Mouse (Mus musculus): ENCODE measurements around the gene Traf3ip3. TPM values are rescaled to one million over a fixed set of nuclear protein-coding genes. Genes with fewer than 3 reads are reported as not detected.

Traf3ip3 gene
- polyA plus RNA-seq, 1 experiment from 2014 or later = 1.2 TPM

DNA sequence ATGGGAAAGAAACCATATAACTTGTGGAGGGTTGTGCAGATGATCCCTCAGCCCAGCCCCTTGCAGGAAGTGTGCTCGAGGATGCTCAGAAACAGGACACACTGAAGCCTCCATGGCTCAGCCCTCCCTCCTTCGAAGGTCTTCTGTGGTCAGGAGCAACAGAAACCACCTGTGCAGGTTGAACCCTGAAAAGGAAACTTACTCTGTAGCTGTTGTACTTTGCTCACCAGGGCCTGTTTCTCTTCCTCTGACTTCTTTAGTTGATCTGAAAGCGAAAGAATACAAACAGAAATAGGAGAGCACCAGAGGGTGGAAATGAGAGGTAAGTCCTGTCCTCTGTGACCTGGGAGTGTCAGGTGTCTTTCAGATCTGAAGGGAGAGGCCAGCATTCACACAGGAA is 20.4 kb downstream of the Traf3ip3 start:
- 84% methylated on average over 3 of the region's 3 CpGs for WGBS
- H3K4me3 ChIP-seq (ENCODE audit: low read depth, low read length) = no peak overlapping the region
- H3K9ac ChIP-seq (ENCODE audit: low read length) = no peak overlapping the region
- H3K36me3 ChIP-seq (ENCODE audit: control insufficient read depth, insufficient read depth, low read length) = no peaks in the 10 kb centered on the region
- no peaks in the 10 kb centered on the region for H3K9me3 ChIP-seq (ENCODE audit: control insufficient read depth, low read length)
- H3K27me3 ChIP-seq (ENCODE audit: control insufficient read depth, insufficient read depth, low read length) = no peaks in the 10 kb centered on the region
- no peaks in the 10 kb centered on the region for H3K4me1 ChIP-seq (ENCODE audit: control insufficient read depth, insufficient read depth, low read length)
- H3K4me2 ChIP-seq (ENCODE audit: low read depth, severe bottlenecking) = no peak overlapping the region
- no peak overlapping the region for H3K27ac ChIP-seq (replicated peaks; ENCODE audit: low read depth, low read length)
- DNase-seq (ENCODE audit: low spot score) (no peak), ATAC-seq (ENCODE audit: insufficient number of reproducible peaks, low FRiP score, low TSS enrichment, low read depth) (no peak)

DNA sequence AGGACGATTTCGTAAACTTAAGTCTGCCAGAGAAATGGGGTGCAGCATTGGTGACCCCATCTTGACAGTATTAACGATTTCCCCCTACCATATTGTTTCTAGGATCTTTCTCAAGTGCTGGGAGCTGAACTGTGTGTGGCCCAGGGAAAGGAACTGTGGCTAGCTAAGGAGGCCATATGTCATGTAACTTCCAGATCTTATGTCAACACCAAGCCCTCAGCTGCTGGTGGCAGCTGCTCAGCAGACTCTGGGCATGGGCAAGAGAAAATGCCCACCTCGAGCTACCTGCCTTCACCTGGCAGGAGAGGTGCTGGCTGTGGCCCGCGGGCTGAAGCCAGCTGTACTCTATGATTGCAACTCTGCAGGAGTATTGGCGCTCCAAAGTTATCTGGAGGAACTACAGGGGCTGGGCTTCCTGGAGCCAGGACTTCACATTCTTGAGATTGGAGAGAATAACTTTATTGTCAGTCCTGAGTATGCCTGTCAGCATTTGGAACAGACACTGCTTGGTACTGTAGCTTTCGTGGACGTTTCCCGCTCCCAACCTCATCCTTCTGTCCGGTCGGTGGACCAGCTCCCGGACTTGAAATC is 27.3 kb downstream of the Traf3ip3 start:
- 90% methylated on average over 13 of the region's 13 CpGs for WGBS
- no peaks in the 10 kb centered on the region for H3K27me3 ChIP-seq (ENCODE audit: control insufficient read depth, insufficient read depth, low read length)
- DNase-seq (ENCODE audit: low spot score) (no peak), ATAC-seq (ENCODE audit: insufficient number of reproducible peaks, low FRiP score, low TSS enrichment, low read depth) (no peak)
- H3K27ac ChIP-seq (replicated peaks; ENCODE audit: low read depth, low read length) = no peak overlapping the region; the same call in 1 of the 2 replicates
- H3K9ac ChIP-seq (ENCODE audit: low read length) = no peak overlapping the region
- no peaks in the 10 kb centered on the region for H3K9me3 ChIP-seq (ENCODE audit: control insufficient read depth, low read length)
- H3K36me3 ChIP-seq (ENCODE audit: control insufficient read depth, insufficient read depth, low read length) = no peaks in the 10 kb centered on the region
- H3K4me1 ChIP-seq (ENCODE audit: control insufficient read depth, insufficient read depth, low read length) = peaks cover 10% of the 10 kb centered on the region; the same call in 1 of the 2 replicates
- H3K4me2 ChIP-seq (ENCODE audit: low read depth, severe bottlenecking) = peak overlapping the region; percentile 53
- H3K4me3 ChIP-seq (ENCODE audit: low read depth, low read length) = peak overlapping the region; percentile 75

DNA sequence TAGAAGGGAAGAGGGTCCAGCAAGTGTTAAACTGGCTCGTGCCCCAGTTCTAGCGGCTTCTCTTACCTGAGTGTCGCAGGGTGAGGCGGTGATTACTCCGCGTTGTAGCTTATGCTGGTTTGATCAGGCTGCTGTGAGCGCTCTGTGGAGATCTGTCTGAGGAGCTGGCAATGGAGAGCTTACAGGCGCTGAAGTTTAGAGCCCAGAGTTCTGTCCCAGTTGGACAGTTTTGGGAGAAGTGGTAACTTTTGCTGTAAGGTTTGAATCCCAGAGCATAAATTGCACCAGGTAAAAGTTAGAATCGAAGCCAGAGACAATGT is 27.7 kb downstream of the Traf3ip3 start:
- H3K9me3 ChIP-seq (ENCODE audit: control insufficient read depth, low read length) = no peaks in the 10 kb centered on the region
- peak overlapping the region; percentile 70; the same call in 1 of the 2 replicates for H3K27ac ChIP-seq (replicated peaks; ENCODE audit: low read depth, low read length)
- no peaks in the 10 kb centered on the region for H3K27me3 ChIP-seq (ENCODE audit: control insufficient read depth, insufficient read depth, low read length)
- ATAC-seq (ENCODE audit: insufficient number of reproducible peaks, low FRiP score, low TSS enrichment, low read depth) (no peak; the same call in 1 of the 2 replicates), DNase-seq (ENCODE audit: low spot score) (no peak)
- H3K36me3 ChIP-seq (ENCODE audit: control insufficient read depth, insufficient read depth, low read length) = no peaks in the 10 kb centered on the region
- H3K4me2 ChIP-seq (ENCODE audit: low read depth, severe bottlenecking) = peak overlapping the region; percentile 53
- H3K9ac ChIP-seq (ENCODE audit: low read length) = peak overlapping the region; percentile 68
- 19% methylated on average over 9 of the region's 9 CpGs for WGBS
- peak overlapping the region; percentile 75 for H3K4me3 ChIP-seq (ENCODE audit: low read depth, low read length)
- H3K4me1 ChIP-seq (ENCODE audit: control insufficient read depth, insufficient read depth, low read length) = peaks cover 10% of the 10 kb centered on the region; the same call in 1 of the 2 replicates

DNA sequence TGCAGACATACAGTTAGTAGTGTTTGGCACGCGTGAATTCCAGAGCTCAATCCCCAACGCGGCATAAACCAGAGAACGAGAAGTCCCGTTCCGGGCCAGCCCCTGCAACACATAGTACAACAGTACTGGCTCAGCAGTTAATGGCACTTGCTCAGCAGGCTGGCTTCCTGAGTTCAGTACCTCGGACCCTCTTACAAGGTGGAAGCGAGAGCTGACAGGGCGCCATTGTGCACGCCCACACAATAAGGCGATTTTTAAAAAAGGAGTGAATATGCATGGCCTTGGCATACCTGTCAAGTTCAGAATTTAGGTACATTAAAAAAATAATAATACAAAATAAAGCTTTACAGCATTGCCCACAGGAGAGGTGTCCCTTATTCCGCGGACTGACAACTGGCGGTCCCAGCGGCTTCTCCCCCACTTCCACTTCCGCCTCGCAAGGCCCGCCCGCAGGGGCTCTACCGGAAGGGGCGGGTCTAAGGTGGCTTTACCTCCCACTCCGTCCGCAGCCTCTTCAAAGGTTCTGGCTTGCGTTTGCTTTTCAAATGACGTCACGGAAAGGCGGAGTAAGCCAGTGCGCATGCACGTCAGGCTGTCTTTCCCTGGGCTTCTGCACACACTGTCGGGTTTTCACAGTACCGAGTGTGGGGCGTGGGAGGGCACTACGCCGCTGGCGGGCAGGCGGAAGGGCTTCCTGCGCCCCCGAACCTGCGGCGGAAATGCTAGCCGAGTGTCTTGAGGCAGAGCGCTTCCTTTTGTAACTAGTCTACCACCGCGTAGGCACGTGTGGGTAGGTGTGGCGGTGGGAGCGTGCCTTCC is 28.3 kb downstream of the Traf3ip3 start:
- DNase-seq (ENCODE audit: low spot score) (peak; percentile 96), ATAC-seq (ENCODE audit: insufficient number of reproducible peaks, low FRiP score, low TSS enrichment, low read depth) (peak; percentile 99)
- under 1% methylated on average over 48 of the region's 48 CpGs for WGBS
- Histone ChIP-seq H3K9ac (ENCODE audit: low read length) (peak overlapping the region; percentile 68), H3K9me3 (ENCODE audit: control insufficient read depth, low read length) (no peaks in the 10 kb centered on the region), H3K4me3 (ENCODE audit: low read depth, low read length) (peak overlapping the region; percentile 75), H3K36me3 (ENCODE audit: control insufficient read depth, insufficient read depth, low read length) (no peaks in the 10 kb centered on the region), H3K27me3 (ENCODE audit: control insufficient read depth, insufficient read depth, low read length) (no peaks in the 10 kb centered on the region), H3K4me2 (ENCODE audit: low read depth, severe bottlenecking) (peak overlapping the region; percentile 53), H3K27ac (replicated peaks; ENCODE audit: low read depth, low read length) (peak overlapping the region; percentile 70; the same call in 1 of the 2 replicates), H3K4me1 (ENCODE audit: control insufficient read depth, insufficient read depth, low read length) (peaks cover 10% of the 10 kb centered on the region; the same call in 1 of the 2 replicates)

DNA sequence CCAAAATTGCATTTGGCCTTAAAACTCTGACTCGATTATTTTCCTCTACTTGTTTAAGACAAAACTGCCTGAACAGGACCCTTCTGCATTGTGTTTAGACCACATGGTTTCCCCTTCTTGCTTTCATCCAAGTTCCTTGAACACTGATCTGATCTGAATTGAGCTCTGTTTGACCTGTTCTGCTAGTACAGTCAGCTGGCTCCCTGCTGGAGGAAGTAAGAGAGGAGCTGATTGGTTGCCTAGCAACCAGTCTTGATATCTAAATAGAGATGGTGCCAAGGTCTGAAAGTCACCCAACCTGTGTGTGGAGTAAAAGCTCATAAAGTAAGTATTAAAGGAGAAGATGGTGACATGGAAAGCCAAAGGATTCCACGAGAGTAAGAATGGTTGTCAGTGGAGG is 31.6 kb downstream of the Traf3ip3 start:
- DNase-seq (ENCODE audit: low spot score) (no peak), ATAC-seq (ENCODE audit: insufficient number of reproducible peaks, low FRiP score, low TSS enrichment, low read depth) (no peak)
- H3K27me3 ChIP-seq (ENCODE audit: control insufficient read depth, insufficient read depth, low read length) = no peaks in the 10 kb centered on the region
- no peak overlapping the region for H3K9ac ChIP-seq (ENCODE audit: low read length)
- 92% methylated on average over 2 of the region's 2 CpGs for WGBS
- peaks cover 10% of the 10 kb centered on the region; the same call in 1 of the 2 replicates for H3K4me1 ChIP-seq (ENCODE audit: control insufficient read depth, insufficient read depth, low read length)
- H3K36me3 ChIP-seq (ENCODE audit: control insufficient read depth, insufficient read depth, low read length) = no peaks in the 10 kb centered on the region
- no peak overlapping the region for H3K4me3 ChIP-seq (ENCODE audit: low read depth, low read length)
- no peak overlapping the region for H3K27ac ChIP-seq (replicated peaks; ENCODE audit: low read depth, low read length)
- no peaks in the 10 kb centered on the region for H3K9me3 ChIP-seq (ENCODE audit: control insufficient read depth, low read length)
- H3K4me2 ChIP-seq (ENCODE audit: low read depth, severe bottlenecking) = no peak overlapping the region

DNA sequence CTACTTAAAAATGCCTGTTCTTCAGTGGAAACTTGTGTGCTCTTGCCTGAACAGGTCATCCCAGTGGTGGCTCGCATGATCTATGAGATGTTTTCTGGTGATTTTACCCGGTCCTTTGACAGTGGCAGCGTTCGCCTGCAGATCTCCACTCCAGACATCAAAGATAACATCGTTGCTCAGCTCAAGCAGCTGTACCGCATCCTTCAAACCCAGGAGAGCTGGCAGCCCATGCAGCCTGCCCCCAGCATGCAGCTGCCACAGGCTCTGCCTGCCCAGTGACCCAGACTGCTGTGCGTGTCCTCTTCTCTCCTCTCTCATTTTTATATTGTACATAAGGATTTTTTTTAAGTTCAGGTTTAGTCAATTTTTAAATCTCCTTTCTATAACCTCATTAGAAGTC is 32.3 kb downstream of the Traf3ip3 start:
- Histone ChIP-seq H3K4me2 (ENCODE audit: low read depth, severe bottlenecking) (no peak overlapping the region), H3K9ac (ENCODE audit: low read length) (no peak overlapping the region), H3K27me3 (ENCODE audit: control insufficient read depth, insufficient read depth, low read length) (no peaks in the 10 kb centered on the region), H3K27ac (replicated peaks; ENCODE audit: low read depth, low read length) (no peak overlapping the region), H3K9me3 (ENCODE audit: control insufficient read depth, low read length) (no peaks in the 10 kb centered on the region), H3K4me1 (ENCODE audit: control insufficient read depth, insufficient read depth, low read length) (peaks cover 10% of the 10 kb centered on the region; the same call in 1 of the 2 replicates), H3K4me3 (ENCODE audit: low read depth, low read length) (no peak overlapping the region), H3K36me3 (ENCODE audit: control insufficient read depth, insufficient read depth, low read length) (no peaks in the 10 kb centered on the region)
- DNase-seq (ENCODE audit: low spot score) (no peak), ATAC-seq (ENCODE audit: insufficient number of reproducible peaks, low FRiP score, low TSS enrichment, low read depth) (no peak)
- 81% methylated on average over 7 of the region's 7 CpGs for WGBS

DNA sequence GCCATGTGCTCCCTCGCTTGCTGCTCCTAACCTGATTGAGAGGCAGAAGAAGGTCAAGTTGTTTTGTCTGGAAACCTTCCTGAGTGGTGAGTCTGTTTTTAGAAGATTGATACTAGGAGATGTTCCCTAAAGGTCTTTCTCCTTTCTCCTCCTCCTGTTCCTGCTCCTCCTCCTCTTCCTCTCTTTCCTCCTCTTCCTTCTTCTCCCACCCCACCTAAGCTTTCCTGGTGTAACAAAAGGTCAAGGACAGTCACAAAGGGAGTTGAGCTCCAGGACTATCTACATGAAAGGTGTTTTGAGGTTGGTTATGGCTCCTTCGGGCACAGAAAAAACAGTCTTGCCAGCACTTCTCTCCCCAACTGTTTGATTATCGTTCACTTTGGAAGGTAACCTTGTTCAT is 33.8 kb downstream of the Traf3ip3 start, which contains the start of gene A130010J15Rik:
TSS of gene A130010J15Rik (plus strand) at position 301 of the 400 bp plus-strand sequence.
- H3K4me3 ChIP-seq (ENCODE audit: low read depth, low read length) = no peak within 1 kb of the TSS
- ATAC-seq (ENCODE audit: insufficient number of reproducible peaks, low FRiP score, low TSS enrichment, low read depth) = no peak
- WGBS = 97% methylated on average over 3 of the region's 3 CpGs
- DNase-seq (ENCODE audit: low spot score) = no peak
- no peak within 1 kb of the TSS for H3K4me2 ChIP-seq (ENCODE audit: low read depth, severe bottlenecking)
- no peaks in the 10 kb centered on the region for H3K27me3 ChIP-seq (ENCODE audit: control insufficient read depth, insufficient read depth, low read length)
- no peaks in the 10 kb centered on the region for H3K9me3 ChIP-seq (ENCODE audit: control insufficient read depth, low read length)
- H3K9ac ChIP-seq (ENCODE audit: low read length) = no peak within 1 kb of the TSS
- H3K27ac ChIP-seq (replicated peaks; ENCODE audit: low read depth, low read length) = no peak within 1 kb of the TSS
- H3K36me3 ChIP-seq (ENCODE audit: control insufficient read depth, insufficient read depth, low read length) = no peaks in the 10 kb centered on the region
- peaks cover 5% of the 10 kb centered on the region; the same call in 1 of the 2 replicates for H3K4me1 ChIP-seq (ENCODE audit: control insufficient read depth, insufficient read depth, low read length)

DNA sequence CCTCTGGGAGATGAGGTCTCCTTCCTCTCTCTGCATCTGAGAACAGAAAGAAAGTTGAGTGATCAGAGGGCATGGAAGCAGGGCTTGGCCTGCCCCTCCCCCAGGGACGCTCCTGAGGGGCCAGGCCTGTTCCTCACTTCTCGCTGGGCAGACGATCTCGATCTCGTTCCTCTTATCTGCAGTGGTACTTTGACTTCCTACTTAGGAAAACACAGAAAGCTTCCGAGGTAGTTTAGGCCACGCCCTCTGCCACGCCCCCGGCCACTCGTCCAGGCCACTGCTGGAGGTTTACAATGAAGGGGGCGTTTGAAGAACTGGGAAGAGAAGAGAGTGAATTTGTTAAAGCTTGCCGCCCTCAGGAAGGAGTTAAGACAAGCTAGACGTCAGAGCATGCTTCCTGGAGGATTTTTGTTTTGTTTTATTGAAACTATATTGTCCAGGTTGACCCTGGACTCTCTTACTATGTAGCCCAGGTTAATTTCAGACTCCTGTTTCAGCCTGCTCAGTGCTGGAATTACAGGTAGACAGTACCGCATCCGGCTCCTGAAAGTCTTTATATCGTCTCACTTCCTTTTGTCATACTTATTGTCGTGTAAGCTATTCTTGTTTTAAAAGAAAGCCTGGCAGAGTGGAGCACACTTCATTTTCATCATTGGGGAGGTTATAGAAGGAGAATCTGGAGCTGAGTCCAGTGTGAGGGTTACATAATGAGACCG is 41.0 kb downstream of the Traf3ip3 start:
- WGBS = 18% methylated on average over 18 of the region's 18 CpGs
- 0 out of 2 replicates have a peak, but pooled peaks have one; percentile 56 for ATAC-seq (ENCODE audit: insufficient number of reproducible peaks, low FRiP score, low TSS enrichment, low read depth)
- Histone ChIP-seq H3K4me3 (ENCODE audit: low read depth, low read length) (peak overlapping the region; percentile 12; the same call in 1 of the 2 replicates), H3K9ac (ENCODE audit: low read length) (no peak overlapping the region), H3K9me3 (ENCODE audit: control insufficient read depth, low read length) (no peaks in the 10 kb centered on the region), H3K4me1 (ENCODE audit: control insufficient read depth, insufficient read depth, low read length) (no peaks in the 10 kb centered on the region; the same call in 1 of the 2 replicates), H3K36me3 (ENCODE audit: control insufficient read depth, insufficient read depth, low read length) (no peaks in the 10 kb centered on the region), H3K27me3 (ENCODE audit: control insufficient read depth, insufficient read depth, low read length) (no peaks in the 10 kb centered on the region), H3K4me2 (ENCODE audit: low read depth, severe bottlenecking) (peak overlapping the region; percentile 40), H3K27ac (replicated peaks; ENCODE audit: low read depth, low read length) (no peak overlapping the region)
- DNase-seq (ENCODE audit: low spot score) = peak; percentile 66
